Mouse (Mus musculus) forebrain, embryonic 13.5 days (tissue): ENCODE measurements at regions not wholly inside any gene's neighbourhood (a gene's known extent, or its start where the extent isn't known, plus 50 kb on each side); places are given as distances from the start of the nearest gene placed in this dataset.
"Not testable (repeated sequence)": the region's sequence is repeated elsewhere in the genome, so short reads cannot be mapped to it uniquely, and the experiment has no call there.

ENCODE experiments used
- ATAC-seq: fragments of 200-750 bp; cut with Nextera tagmentation; 2 replicates; pipeline ENCODE4 v1.8.0; 2017
- H3K27ac ChIP-seq: fragments of 300-500 bp; sonication (generic); 2 replicates; pipeline ENCODE4 v1.5.1; 2015; ENCODE audit warnings: inconsistent platforms, mild to moderate bottlenecking, moderate library complexity
- H3K27me3 ChIP-seq: fragments of 300-500 bp; sonication (generic); 2 replicates; pipeline ENCODE4 v1.6.1; 2015; ENCODE audit warnings: mild to moderate bottlenecking, inconsistent platforms
- H3K36me3 ChIP-seq: fragments of 300-500 bp; sonication (generic); 2 replicates; pipeline ENCODE4 v1.6.1; 2015; ENCODE audit warnings: mild to moderate bottlenecking, inconsistent platforms; ENCODE audit not compliant: poor library complexity, severe bottlenecking
- H3K4me1 ChIP-seq: fragments of 300-500 bp; sonication (generic); 2 replicates; pipeline ENCODE4 v1.6.1; 2015; ENCODE audit warnings: inconsistent platforms
- H3K4me2 ChIP-seq: fragments of 300-500 bp; sonication (generic); 2 replicates; pipeline ENCODE4 v1.6.1; 2015; ENCODE audit warnings: inconsistent platforms, mild to moderate bottlenecking, moderate library complexity
- H3K4me3 ChIP-seq: fragments of 300-500 bp; sonication (generic); 2 replicates; pipeline ENCODE4 v1.5.1; 2015; ENCODE audit warnings: mild to moderate bottlenecking, inconsistent platforms
- H3K9ac ChIP-seq: fragments of 300-500 bp; sonication (generic); 2 replicates; pipeline ENCODE4 v1.6.1; 2015; ENCODE audit warnings: mild to moderate bottlenecking, inconsistent platforms
- H3K9me3 ChIP-seq: fragments of 300-500 bp; sonication (generic); replicated peaks from 2 replicates; pipeline ENCODE4 v1.6.1; 2016; ENCODE audit warnings: inconsistent platforms
- WGBS: fragments of 180-500 bp; shearing (Covaris S2); methylation state at CpG from one replicate; pipeline ENCODE4 v1.1.7; 2015; 5-methylcytosine and 5-hydroxymethylcytosine counted together

- Histone ChIP-seq H3K4me1 (peaks cover 13% of the 10 kb centered on the region; the same call in 1 of the 2 replicates), H3K27ac (peak overlapping the region; percentile 41; the same call in 1 of the 2 replicates), H3K27me3 (no peaks in the 10 kb centered on the region), H3K4me2 (peak overlapping the region; percentile 62), H3K9ac (0 out of 2 replicates have a peak overlapping the region, but pooled peaks have one; percentile 6), H3K4me3 (peak overlapping the region; percentile 33), H3K9me3 (no peaks in the 10 kb centered on the region), H3K36me3 (no peaks in the 10 kb centered on the region)
- 10% methylated on average over 11 of the region's 11 CpGs for WGBS
- peak; percentile 84 for ATAC-seq
Observed at GRCm38 (mm10) chr3:134330943-134331342, 94.7 kb downstream of the Cxxc4 start.

GRCm38 (mm10) chr3:134331499-134332153, 95.3 kb downstream of the Cxxc4 start:
- peak overlapping the region; percentile 62 for H3K4me2 ChIP-seq
- no peaks in the 10 kb centered on the region for H3K36me3 ChIP-seq
- H3K9ac ChIP-seq: 0 out of 2 replicates have a peak overlapping the region, but pooled peaks have one; percentile 6
- 27% methylated on average over 16 of the region's 16 CpGs for WGBS
- H3K27me3 ChIP-seq: no peaks in the 10 kb centered on the region
- peak overlapping the region; percentile 41; the same call in 1 of the 2 replicates for H3K27ac ChIP-seq
- ATAC-seq: peak; percentile 93
- peak overlapping the region; percentile 33 for H3K4me3 ChIP-seq
- no peaks in the 10 kb centered on the region for H3K9me3 ChIP-seq
- H3K4me1 ChIP-seq: peaks cover 13% of the 10 kb centered on the region; the same call in 1 of the 2 replicates

- H3K4me3 ChIP-seq, H3K4me2 ChIP-seq, H3K36me3 ChIP-seq, H3K9me3 ChIP-seq, H3K9ac ChIP-seq, H3K27ac ChIP-seq, H3K27me3 ChIP-seq, ATAC-seq, H3K4me1 ChIP-seq: not testable (repeated sequence)
- WGBS: 91% methylated on average over 3 of the region's 3 CpGs
Observed at GRCm38 (mm10) chr3:134339093-134339695, 102.9 kb downstream of the Cxxc4 start.

- Histone ChIP-seq H3K9ac (no peak overlapping the region), H3K4me2 (no peak overlapping the region), H3K4me3 (no peak overlapping the region), H3K27me3 (no peaks in the 10 kb centered on the region), H3K36me3 (no peaks in the 10 kb centered on the region), H3K9me3 (no peaks in the 10 kb centered on the region), H3K27ac (no peak overlapping the region), H3K4me1 (peaks cover 4% of the 10 kb centered on the region; the same call in 1 of the 2 replicates)
- WGBS: 85% methylated on average over 4 of the region's 4 CpGs
- no peak for ATAC-seq
Observed at GRCm38 (mm10) chr3:134365948-134366347, 129.7 kb downstream of the Cxxc4 start.

GRCm38 (mm10) chr3:134366761-134367160, 130.5 kb downstream of the Cxxc4 start:
- Histone ChIP-seq H3K36me3 (no peaks in the 10 kb centered on the region), H3K4me3 (no peak overlapping the region), H3K27ac (no peak overlapping the region), H3K4me1 (peaks cover 4% of the 10 kb centered on the region; the same call in 1 of the 2 replicates), H3K4me2 (no peak overlapping the region), H3K9me3 (no peaks in the 10 kb centered on the region), H3K9ac (no peak overlapping the region), H3K27me3 (no peaks in the 10 kb centered on the region)
- ATAC-seq: no peak
- WGBS: 92% methylated on average over 3 of the region's 3 CpGs

- no peak for ATAC-seq
- Histone ChIP-seq H3K9ac (no peak overlapping the region), H3K27me3 (no peaks in the 10 kb centered on the region), H3K27ac (no peak overlapping the region; the same call in 1 of the 2 replicates), H3K9me3 (no peaks in the 10 kb centered on the region), H3K36me3 (no peaks in the 10 kb centered on the region), H3K4me2 (no peak overlapping the region), H3K4me3 (no peak overlapping the region), H3K4me1 (peaks cover 4% of the 10 kb centered on the region; the same call in 1 of the 2 replicates)
Observed at GRCm38 (mm10) chr3:134368591-134368990, 132.3 kb downstream of the Cxxc4 start.

GRCm38 (mm10) chr3:134369126-134369525, 132.8 kb downstream of the Cxxc4 start:
- no peak overlapping the region for H3K9ac ChIP-seq
- H3K27ac ChIP-seq: no peak overlapping the region
- no peaks in the 10 kb centered on the region for H3K9me3 ChIP-seq
- no peaks in the 10 kb centered on the region for H3K27me3 ChIP-seq
- WGBS: 63% methylated on average over 4 of the region's 4 CpGs
- ATAC-seq: peak; percentile 33; the same call in 1 of the 2 replicates
- no peaks in the 10 kb centered on the region for H3K36me3 ChIP-seq
- H3K4me2 ChIP-seq: no peak overlapping the region
- peaks cover 4% of the 10 kb centered on the region; the same call in 1 of the 2 replicates for H3K4me1 ChIP-seq
- no peak overlapping the region for H3K4me3 ChIP-seq

- H3K27me3 ChIP-seq: no peaks in the 10 kb centered on the region
- no peaks in the 10 kb centered on the region for H3K9me3 ChIP-seq
- H3K27ac ChIP-seq: no peak overlapping the region
- no peak for ATAC-seq
- no peaks in the 10 kb centered on the region for H3K4me1 ChIP-seq
- H3K4me2 ChIP-seq: no peak overlapping the region
- 86% methylated on average over 2 of the region's 2 CpGs for WGBS
- no peaks in the 10 kb centered on the region for H3K36me3 ChIP-seq
- no peak overlapping the region for H3K9ac ChIP-seq
- no peak overlapping the region for H3K4me3 ChIP-seq
Observed at GRCm38 (mm10) chr3:134379549-134379948, 143.3 kb downstream of the Cxxc4 start.

- H3K27ac ChIP-seq: no peak overlapping the region
- WGBS: 65% methylated on average over 4 of the region's 4 CpGs
- no peak overlapping the region for H3K9ac ChIP-seq
- peak; percentile 93 for ATAC-seq
- H3K4me1 ChIP-seq: no peaks in the 10 kb centered on the region
- H3K4me3 ChIP-seq: no peak overlapping the region
- no peaks in the 10 kb centered on the region for H3K36me3 ChIP-seq
- no peaks in the 10 kb centered on the region for H3K27me3 ChIP-seq
- H3K9me3 ChIP-seq: no peaks in the 10 kb centered on the region
- H3K4me2 ChIP-seq: no peak overlapping the region
Observed at GRCm38 (mm10) chr3:134390472-134391336, 154.4 kb downstream of the Cxxc4 start.

GRCm38 (mm10) chr3:134400395-134401090, 164.3 kb downstream of the Cxxc4 start:
- WGBS: 54% methylated on average over 4 of the region's 4 CpGs
- H3K27me3 ChIP-seq: no peaks in the 10 kb centered on the region
- no peak for ATAC-seq

GRCm38 (mm10) chr3:134415606-134416328, 179.5 kb downstream of the Cxxc4 start:
- no peak overlapping the region for H3K27ac ChIP-seq
- 74% methylated on average over 17 of the region's 17 CpGs for WGBS
- ATAC-seq: no peak

More at GRCm38 (mm10) chr3:134400395-134401090, 164.3 kb downstream of the Cxxc4 start:
- Histone ChIP-seq H3K4me1 (no peaks in the 10 kb centered on the region), H3K9me3 (no peaks in the 10 kb centered on the region), H3K4me3 (no peak overlapping the region), H3K4me2 (no peak overlapping the region), H3K27ac (no peak overlapping the region), H3K36me3 (no peaks in the 10 kb centered on the region), H3K9ac (no peak overlapping the region)

More at GRCm38 (mm10) chr3:134415606-134416328, 179.5 kb downstream of the Cxxc4 start:
- Histone ChIP-seq H3K36me3 (no peaks in the 10 kb centered on the region), H3K4me1 (no peaks in the 10 kb centered on the region), H3K4me2 (no peak overlapping the region), H3K4me3 (no peak overlapping the region), H3K9ac (no peak overlapping the region), H3K9me3 (no peaks in the 10 kb centered on the region), H3K27me3 (no peaks in the 10 kb centered on the region)
